Comparison of ENCODE assay signal across 19 mouse cellular contexts in genomic region chr12:28898307-28898706, GRCm38 (mm10).
"Had no signal": no experiment of that assay in that cellular context is flagged by ENCODE, and none has a peak within 500 bp of the region (broad histone marks: within the 10 kb centered on the region; RNA-seq: fewer than 3 reads in every experiment).

No protein-coding gene starts in this region.

- H3K9ac ChIP-seq: intestine, embryonic 15.5 days; kidney, embryonic 15.5 days; liver, embryonic 13.5 days; lung, embryonic 14.5 days; stomach, embryonic 15.5 days had no signal

- DNase-seq: kidney, adult 11 months; kidney, adult 8-10 months; kidney, postnatal 10 days; kidney, postnatal 36 days; layer of hippocampus, postnatal 36 days; liver, embryonic 13.5 days; lung, embryonic 14.5 days; midbrain, embryonic 14.5 days; right cerebral cortex, adult 18-20 months; right cerebral cortex, postnatal 14 days; right cerebral cortex, postnatal 4 days; thymus, adult 18-20 months; thymus, postnatal 36 days had no signal

- H3K4me1 ChIP-seq: intestine, embryonic 15.5 days; liver, embryonic 13.5 days; stomach, embryonic 15.5 days had no signal

- H3K36me3 ChIP-seq: intestine, embryonic 15.5 days; kidney, embryonic 15.5 days; liver, embryonic 13.5 days; stomach, embryonic 15.5 days had no signal

- ATAC-seq: intestine, embryonic 15.5 days; lung, postnatal 0 days had no signal

- H3K4me3 ChIP-seq: intestine, embryonic 15.5 days; kidney, embryonic 15.5 days; left cerebral cortex, adult 2 months; liver, embryonic 13.5 days; stomach, embryonic 15.5 days had no signal

- H3K9me3 ChIP-seq: intestine, embryonic 15.5 days; kidney, embryonic 15.5 days; stomach, embryonic 15.5 days had no signal

- H3K4me2 ChIP-seq: intestine, embryonic 15.5 days; kidney, embryonic 15.5 days; liver, embryonic 13.5 days; lung, embryonic 14.5 days; stomach, embryonic 15.5 days had no signal

- H3K27me3 ChIP-seq: intestine, embryonic 15.5 days; kidney, embryonic 15.5 days; liver, embryonic 13.5 days; stomach, embryonic 15.5 days had no signal

- H3K27ac ChIP-seq: intestine, embryonic 15.5 days; kidney, embryonic 15.5 days; left cerebral cortex, adult 2 months; liver, embryonic 13.5 days; macrophage; stomach, embryonic 15.5 days had no signal
